Mouse (Mus musculus) intestine, embryonic 14.5 days (tissue): Measurements from ENCODE around the gene Lrrc18. TPM values are rescaled to one million over a fixed set of nuclear protein-coding genes. Genes with fewer than 3 reads are reported as not detected.

Source experiments
- ATAC-seq: fragments of 200-750 bp; cut with Nextera tagmentation; replicated peaks from 2 replicates; pipeline ENCODE4 v1.8.0; 2017; ENCODE audit warnings: low read depth, moderate number of reproducible peaks, moderate TSS enrichment, moderate library complexity; ENCODE audit not compliant: low FRiP score, low TSS enrichment
- DNase-seq: peaks from one replicate; pipeline ENCODE4 v3.0.0-alpha.2; 2018; ENCODE audit warnings: low spot score
- H3K27ac ChIP-seq: fragments of 300-500 bp; sonication (generic); 2 replicates; pipeline ENCODE4 v1.5.1; 2014; ENCODE audit warnings: low read depth, mild to moderate bottlenecking, control low read depth
- H3K27me3 ChIP-seq: fragments of 300-500 bp; sonication (generic); replicated peaks from 2 replicates; pipeline ENCODE4 v1.6.1; 2014; ENCODE audit warnings: low read length, control low read depth; ENCODE audit not compliant: control insufficient read depth, insufficient read depth
- H3K36me3 ChIP-seq: fragments of 300-500 bp; sonication (generic); 2 replicates; pipeline ENCODE4 v1.6.1; 2014; ENCODE audit warnings: low read length, control low read depth; ENCODE audit not compliant: control insufficient read depth, insufficient read depth
- H3K4me1 ChIP-seq: fragments of 300-500 bp; sonication (generic); replicated peaks from 2 replicates; pipeline ENCODE4 v1.6.1; 2014; ENCODE audit warnings: low read length, control low read depth, mixed read lengths; ENCODE audit not compliant: control insufficient read depth, insufficient read depth
- H3K4me2 ChIP-seq: fragments of 300-500 bp; sonication (generic); 2 replicates; pipeline ENCODE4 v1.6.1; 2014; ENCODE audit warnings: low read length
- H3K4me3 ChIP-seq: fragments of 300-500 bp; sonication (generic); 2 replicates; pipeline ENCODE4 v1.5.1; 2014; ENCODE audit warnings: low read depth, low read length, control low read depth, mixed read lengths
- H3K9ac ChIP-seq: fragments of 300-500 bp; sonication (generic); 2 replicates; pipeline ENCODE4 v1.6.1; 2014; ENCODE audit warnings: mild to moderate bottlenecking, low read length
- H3K9me3 ChIP-seq: fragments of 300-500 bp; sonication (generic); 2 replicates; pipeline ENCODE4 v1.6.1; 2016; ENCODE audit warnings: low read length, control low read depth; ENCODE audit not compliant: control insufficient read depth
- WGBS: fragments of 180-500 bp; shearing (Covaris S2); extraction: QIAGEN DNeasy Blood & Tissue Kit; methylation state at CpG from one replicate; pipeline ENCODE4 v1.1.7; 2014; 5-methylcytosine and 5-hydroxymethylcytosine counted together
- polyA plus RNA-seq: library from polyadenylated mRNA; unstranded; fragments of >200 nt; fragmentation: Nextera tagmentation; extraction: Ambion mirVana; gene quantifications from 2 replicates; pipeline ENCODE4 v1.2.1, GENCODE M21; 2014

The Lrrc18 gene
- polyA plus RNA-seq, 1 experiment from 2014 or later = 0.47 TPM

GRCm38 (mm10) chr14:32984176-32984738 is 6.9 kb upstream of the Lrrc18 start:
- ATAC-seq (no peak), DNase-seq (no peak)
- Histone ChIP-seq H3K4me1 (0 out of 2 replicates have a peak, but pooled peaks cover 6% of the 10 kb centered on the region), H3K36me3 (no peaks in the 10 kb centered on the region), H3K27ac (no peak overlapping the region), H3K9me3 (no peaks in the 10 kb centered on the region), H3K27me3 (no peaks in the 10 kb centered on the region), H3K9ac (no peak overlapping the region), H3K4me2 (no peak overlapping the region), H3K4me3 (no peak overlapping the region)
- 44% methylated on average over 6 of the region's 6 CpGs for WGBS

- peak; percentile 66 for ATAC-seq
- no peak for DNase-seq
Measured at GRCm38 (mm10) chr14:32986659-32987058, 4.5 kb upstream of the Lrrc18 start.

GRCm38 (mm10) chr14:32994954-32995636 is 3.9 kb downstream of the Lrrc18 start:
- WGBS = 8% methylated on average over 10 of the region's 10 CpGs
- peak overlapping the region; percentile 14; the same call in 1 of the 2 replicates for H3K27ac ChIP-seq
- no peak overlapping the region for H3K4me3 ChIP-seq
- no peaks in the 10 kb centered on the region for H3K36me3 ChIP-seq
- H3K9ac ChIP-seq = no peak overlapping the region
- peak overlapping the region; percentile 40 for H3K4me2 ChIP-seq
- DNase-seq (peak; percentile 57), ATAC-seq (peak; percentile 66; the same call in 1 of the 2 replicates)
- no peaks in the 10 kb centered on the region for H3K9me3 ChIP-seq
- H3K4me1 ChIP-seq = peaks cover 6% of the 10 kb centered on the region
- no peaks in the 10 kb centered on the region for H3K27me3 ChIP-seq

More at GRCm38 (mm10) chr14:32986659-32987058, 4.5 kb upstream of the Lrrc18 start:
- WGBS = 22% methylated on average over 4 of the region's 4 CpGs
- no peak overlapping the region for H3K9ac ChIP-seq
- no peak overlapping the region for H3K27ac ChIP-seq
- H3K9me3 ChIP-seq = no peaks in the 10 kb centered on the region
- H3K36me3 ChIP-seq = no peaks in the 10 kb centered on the region
- H3K4me3 ChIP-seq = no peak overlapping the region
- no peaks in the 10 kb centered on the region for H3K27me3 ChIP-seq
- H3K4me2 ChIP-seq = no peak overlapping the region
- 0 out of 2 replicates have a peak, but pooled peaks cover 6% of the 10 kb centered on the region for H3K4me1 ChIP-seq

- no peak overlapping the region for H3K9ac ChIP-seq
- no peaks in the 10 kb centered on the region for H3K36me3 ChIP-seq
- no peak overlapping the region for H3K27ac ChIP-seq
- no peaks in the 10 kb centered on the region for H3K27me3 ChIP-seq
- DNase-seq (no peak), ATAC-seq (no peak)
- WGBS = 38% methylated on average over 10 of the region's 10 CpGs
- no peak overlapping the region for H3K4me3 ChIP-seq
- H3K4me1 ChIP-seq = peaks cover 6% of the 10 kb centered on the region
- H3K9me3 ChIP-seq = no peaks in the 10 kb centered on the region
- H3K4me2 ChIP-seq = no peak overlapping the region
Measured at GRCm38 (mm10) chr14:32999511-32999910, 8.3 kb downstream of the Lrrc18 start.

- H3K9ac ChIP-seq = no peak overlapping the region
- no peak overlapping the region for H3K4me3 ChIP-seq
- 0 out of 2 replicates have a peak, but pooled peaks cover 3% of the 10 kb centered on the region for H3K9me3 ChIP-seq
- ATAC-seq = no peak
- peaks cover 1% of the 10 kb centered on the region; the same call in 1 of the 2 replicates for H3K4me1 ChIP-seq
- DNase-seq = no peak
- no peaks in the 10 kb centered on the region for H3K36me3 ChIP-seq
- no peaks in the 10 kb centered on the region for H3K27me3 ChIP-seq
- H3K27ac ChIP-seq = no peak overlapping the region
- no peak overlapping the region for H3K4me2 ChIP-seq
- WGBS = 41% methylated on average over 8 of the region's 8 CpGs
Measured at GRCm38 (mm10) chr14:33000112-33000979, 9.2 kb downstream of the Lrrc18 start.

- no peak overlapping the region for H3K4me2 ChIP-seq
- 0 out of 2 replicates have a peak, but pooled peaks cover 3% of the 10 kb centered on the region for H3K9me3 ChIP-seq
- H3K27me3 ChIP-seq = no peaks in the 10 kb centered on the region
- no peaks in the 10 kb centered on the region for H3K36me3 ChIP-seq
- H3K4me3 ChIP-seq = no peak overlapping the region
- no peaks in the 10 kb centered on the region for H3K4me1 ChIP-seq
- ATAC-seq = no peak
- no peak overlapping the region for H3K9ac ChIP-seq
- no peak overlapping the region for H3K27ac ChIP-seq
- 92% methylated on average over 1 of the region's 1 CpGs for WGBS
- DNase-seq = no peak
Measured at GRCm38 (mm10) chr14:33005114-33005513, 13.9 kb downstream of the Lrrc18 start.

GRCm38 (mm10) chr14:33007638-33008037 is 16.5 kb downstream of the Lrrc18 start:
- no peak for DNase-seq
- ATAC-seq = no peak
- Histone ChIP-seq H3K27me3 (no peaks in the 10 kb centered on the region), H3K27ac (no peak overlapping the region), H3K4me3 (no peak overlapping the region), H3K9me3 (0 out of 2 replicates have a peak, but pooled peaks cover 3% of the 10 kb centered on the region), H3K36me3 (no peaks in the 10 kb centered on the region), H3K9ac (no peak overlapping the region), H3K4me1 (no peaks in the 10 kb centered on the region), H3K4me2 (no peak overlapping the region)
- WGBS = 62% methylated on average over 1 of the region's 1 CpGs

GRCm38 (mm10) chr14:33019050-33019449 is 27.9 kb downstream of the Lrrc18 start:
- H3K9ac ChIP-seq = no peak overlapping the region
- no peak overlapping the region for H3K27ac ChIP-seq
- H3K36me3 ChIP-seq = no peaks in the 10 kb centered on the region
- H3K9me3 ChIP-seq = no peaks in the 10 kb centered on the region
- WGBS = 89% methylated on average over 3 of the region's 3 CpGs
- no peak overlapping the region for H3K4me2 ChIP-seq
- no peak for DNase-seq
- no peaks in the 10 kb centered on the region for H3K27me3 ChIP-seq
- H3K4me1 ChIP-seq = no peaks in the 10 kb centered on the region
- H3K4me3 ChIP-seq = no peak overlapping the region
- ATAC-seq = no peak
